Mouse (Mus musculus): ENCODE data around the gene Rai14. TPM values are rescaled to one million over a fixed set of nuclear protein-coding genes. Genes with fewer than 3 reads are reported as not detected.

The Rai14 gene
- polyA plus RNA-seq, 1 experiment from 2014 or later: 78.9 TPM

GRCm38 (mm10) chr15:10609107-10609506, 105.3 kb downstream of the Rai14 start:
- Histone ChIP-seq H3K4me3 (no peak overlapping the region), H3K9me3 (peaks cover 2% of the 10 kb centered on the region; the same call in 1 of the 2 replicates), H3K4me2 (no peak overlapping the region), H3K27me3 (no peaks in the 10 kb centered on the region), H3K9ac (no peak overlapping the region), H3K36me3 (peaks cover 54% of the 10 kb centered on the region), H3K27ac (peak overlapping the region; percentile 69), H3K4me1 (peaks cover 8% of the 10 kb centered on the region; the same call in 1 of the 2 replicates)
- WGBS: 92% methylated on average over 4 of the region's 4 CpGs
- no peak for ATAC-seq (ENCODE audit: insufficient number of reproducible peaks, insufficient read depth, low FRiP score, low TSS enrichment, low read depth)

- Histone ChIP-seq H3K36me3 (peaks cover 59% of the 10 kb centered on the region), H3K4me3 (no peak overlapping the region), H3K9me3 (peaks cover 7% of the 10 kb centered on the region; the same call in 1 of the 2 replicates), H3K4me1 (peaks cover 8% of the 10 kb centered on the region; the same call in 1 of the 2 replicates), H3K9ac (no peak overlapping the region), H3K4me2 (no peak overlapping the region), H3K27ac (peak overlapping the region; percentile 69), H3K27me3 (no peaks in the 10 kb centered on the region)
- 64% methylated on average over 6 of the region's 6 CpGs for WGBS
- ATAC-seq (ENCODE audit: insufficient number of reproducible peaks, insufficient read depth, low FRiP score, low TSS enrichment, low read depth): no peak
Measured at GRCm38 (mm10) chr15:10608508-10609098, 105.8 kb downstream of the Rai14 start.

GRCm38 (mm10) chr15:10599413-10599812, 115.0 kb downstream of the Rai14 start:
- Histone ChIP-seq H3K4me3 (no peak overlapping the region), H3K36me3 (peaks cover 13% of the 10 kb centered on the region), H3K9ac (no peak overlapping the region), H3K27me3 (no peaks in the 10 kb centered on the region), H3K9me3 (peaks cover 7% of the 10 kb centered on the region; the same call in 1 of the 2 replicates), H3K4me2 (peak overlapping the region; percentile 33; the same call in 1 of the 2 replicates), H3K4me1 (peaks cover 82% of the 10 kb centered on the region), H3K27ac (peak overlapping the region; percentile 97)
- no peak for ATAC-seq (ENCODE audit: insufficient number of reproducible peaks, insufficient read depth, low FRiP score, low TSS enrichment, low read depth)
- 50% methylated on average over 7 of the region's 7 CpGs for WGBS

GRCm38 (mm10) chr15:10598259-10599225, 115.9 kb downstream of the Rai14 start:
- peak overlapping the region; percentile 11; the same call in 1 of the 2 replicates for H3K9ac ChIP-seq
- ATAC-seq (ENCODE audit: insufficient number of reproducible peaks, insufficient read depth, low FRiP score, low TSS enrichment, low read depth): peak; percentile 78
- 16% methylated on average over 16 of the region's 16 CpGs for WGBS
- peaks cover 11% of the 10 kb centered on the region for H3K36me3 ChIP-seq
- H3K27me3 ChIP-seq: no peaks in the 10 kb centered on the region
- no peak overlapping the region for H3K4me3 ChIP-seq
- no peaks in the 10 kb centered on the region for H3K9me3 ChIP-seq
- peak overlapping the region; percentile 97 for H3K27ac ChIP-seq
- H3K4me1 ChIP-seq: peaks cover 88% of the 10 kb centered on the region
- peak overlapping the region; percentile 33 for H3K4me2 ChIP-seq

GRCm38 (mm10) chr15:10596871-10597270, 117.6 kb downstream of the Rai14 start:
- Histone ChIP-seq H3K27ac (peak overlapping the region; percentile 97), H3K4me1 (peaks cover 93% of the 10 kb centered on the region), H3K4me2 (no peak overlapping the region), H3K36me3 (peaks cover 21% of the 10 kb centered on the region), H3K9ac (no peak overlapping the region), H3K27me3 (no peaks in the 10 kb centered on the region), H3K9me3 (no peaks in the 10 kb centered on the region), H3K4me3 (no peak overlapping the region)
- WGBS: 93% methylated on average over 9 of the region's 9 CpGs
- no peak for ATAC-seq (ENCODE audit: insufficient number of reproducible peaks, insufficient read depth, low FRiP score, low TSS enrichment, low read depth)

GRCm38 (mm10) chr15:10595408-10595807, 119.0 kb downstream of the Rai14 start:
- WGBS: 70% methylated on average over 6 of the region's 6 CpGs
- Histone ChIP-seq H3K4me1 (peaks cover 80% of the 10 kb centered on the region), H3K9me3 (no peaks in the 10 kb centered on the region), H3K9ac (no peak overlapping the region), H3K4me2 (no peak overlapping the region), H3K4me3 (no peak overlapping the region), H3K27ac (peak overlapping the region; percentile 97), H3K27me3 (no peaks in the 10 kb centered on the region), H3K36me3 (peaks cover 21% of the 10 kb centered on the region)
- ATAC-seq (ENCODE audit: insufficient number of reproducible peaks, insufficient read depth, low FRiP score, low TSS enrichment, low read depth): no peak

- peaks cover 21% of the 10 kb centered on the region for H3K36me3 ChIP-seq
- no peak overlapping the region for H3K9ac ChIP-seq
- no peaks in the 10 kb centered on the region for H3K9me3 ChIP-seq
- ATAC-seq (ENCODE audit: insufficient number of reproducible peaks, insufficient read depth, low FRiP score, low TSS enrichment, low read depth): no peak
- H3K4me3 ChIP-seq: no peak overlapping the region
- peak overlapping the region; percentile 97 for H3K27ac ChIP-seq
- 49% methylated on average over 10 of the region's 10 CpGs for WGBS
- H3K27me3 ChIP-seq: no peaks in the 10 kb centered on the region
- peaks cover 75% of the 10 kb centered on the region for H3K4me1 ChIP-seq
- no peak overlapping the region for H3K4me2 ChIP-seq
Measured at GRCm38 (mm10) chr15:10594910-10595309, 119.5 kb downstream of the Rai14 start.

GRCm38 (mm10) chr15:10593094-10593493, 121.3 kb downstream of the Rai14 start:
- H3K4me2 ChIP-seq: no peak overlapping the region
- H3K27me3 ChIP-seq: no peaks in the 10 kb centered on the region
- H3K4me3 ChIP-seq: no peak overlapping the region
- peak overlapping the region; percentile 58 for H3K27ac ChIP-seq
- no peak for ATAC-seq (ENCODE audit: insufficient number of reproducible peaks, insufficient read depth, low FRiP score, low TSS enrichment, low read depth)
- WGBS: 83% methylated on average over 6 of the region's 6 CpGs
- no peak overlapping the region for H3K9ac ChIP-seq
- H3K4me1 ChIP-seq: peaks cover 57% of the 10 kb centered on the region
- peaks cover 34% of the 10 kb centered on the region for H3K36me3 ChIP-seq
- H3K9me3 ChIP-seq: no peaks in the 10 kb centered on the region

GRCm38 (mm10) chr15:10586565-10586964, 127.9 kb downstream of the Rai14 start:
- no peak overlapping the region for H3K9ac ChIP-seq
- no peaks in the 10 kb centered on the region for H3K9me3 ChIP-seq
- peaks cover 44% of the 10 kb centered on the region for H3K36me3 ChIP-seq
- H3K4me3 ChIP-seq: no peak overlapping the region
- no peak overlapping the region for H3K27ac ChIP-seq
- 86% methylated on average over 2 of the region's 2 CpGs for WGBS
- no peak for ATAC-seq (ENCODE audit: insufficient number of reproducible peaks, insufficient read depth, low FRiP score, low TSS enrichment, low read depth)
- H3K4me1 ChIP-seq: no peaks in the 10 kb centered on the region
- H3K4me2 ChIP-seq: no peak overlapping the region
- H3K27me3 ChIP-seq: no peaks in the 10 kb centered on the region

GRCm38 (mm10) chr15:10584359-10585187, 129.9 kb downstream of the Rai14 start:
- no peak overlapping the region for H3K27ac ChIP-seq
- no peaks in the 10 kb centered on the region for H3K27me3 ChIP-seq
- H3K9ac ChIP-seq: no peak overlapping the region
- no peak overlapping the region for H3K4me2 ChIP-seq
- H3K4me1 ChIP-seq: no peaks in the 10 kb centered on the region
- no peak for ATAC-seq (ENCODE audit: insufficient number of reproducible peaks, insufficient read depth, low FRiP score, low TSS enrichment, low read depth)
- WGBS: 85% methylated on average over 10 of the region's 10 CpGs
- no peak overlapping the region for H3K4me3 ChIP-seq
- peaks cover 43% of the 10 kb centered on the region for H3K36me3 ChIP-seq
- no peaks in the 10 kb centered on the region for H3K9me3 ChIP-seq

- no peak overlapping the region for H3K4me2 ChIP-seq
- peaks cover 41% of the 10 kb centered on the region for H3K36me3 ChIP-seq
- no peaks in the 10 kb centered on the region for H3K9me3 ChIP-seq
- no peak for ATAC-seq (ENCODE audit: insufficient number of reproducible peaks, insufficient read depth, low FRiP score, low TSS enrichment, low read depth)
- H3K4me1 ChIP-seq: no peaks in the 10 kb centered on the region
- H3K27ac ChIP-seq: no peak overlapping the region
- no peak overlapping the region for H3K9ac ChIP-seq
- H3K27me3 ChIP-seq: no peaks in the 10 kb centered on the region
- no peak overlapping the region for H3K4me3 ChIP-seq
- 44% methylated on average over 8 of the region's 8 CpGs for WGBS
Measured at GRCm38 (mm10) chr15:10583408-10583807, 131.0 kb downstream of the Rai14 start.

Measured in embryonic facial prominence, embryonic 13.5 days (tissue).